ENCODE assay signal across 1 mouse cellular context in the genomic region with DNA sequence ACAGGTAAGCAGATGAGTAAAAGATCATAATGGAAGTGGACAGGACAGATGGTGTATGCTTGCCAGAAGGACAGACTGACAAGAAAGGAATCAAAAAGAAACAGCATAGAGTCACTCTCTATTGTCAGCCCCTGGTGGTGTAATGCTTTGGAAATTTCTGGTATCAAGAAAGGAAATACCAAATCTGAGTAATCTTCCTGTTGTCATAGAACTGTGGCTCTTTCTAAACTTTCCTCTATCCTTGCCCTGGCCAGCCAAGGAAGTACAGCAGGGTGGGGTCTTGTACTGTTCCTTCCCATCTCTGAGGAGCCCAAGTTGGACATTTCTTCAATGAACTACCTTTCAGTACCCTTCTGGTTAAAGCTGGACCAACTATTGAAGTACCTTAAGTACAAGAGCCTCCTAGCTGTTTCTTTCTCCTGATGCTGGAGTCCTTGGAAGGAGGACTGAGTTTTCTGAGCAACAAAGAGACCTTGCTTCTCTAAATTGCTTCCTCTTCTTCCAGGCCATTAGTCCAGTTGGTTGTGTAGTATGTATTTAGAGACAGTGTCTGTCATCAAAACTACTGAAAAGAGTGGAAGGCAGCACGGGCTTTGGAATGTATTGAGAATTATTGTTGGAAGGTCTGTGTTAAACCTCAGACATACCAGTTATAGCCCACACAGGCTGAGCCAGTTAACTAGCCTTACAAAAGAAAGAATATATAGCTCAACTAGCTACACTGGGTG.
TF ChIP-seq lines count a peak whose summit lies in the region.

No protein-coding gene starts in this region.

TF ChIP-seq in CH12.LX, 34 proteins besides CTCF, POLR2A, EP300 and RAD21 (continued from another document):
- TF ChIP-seq ZKSCAN1 (IDR thresholded peaks at IDR 0.05; ENCODE audit: borderline replicate concordance, low read depth, low read length) (no peak), ELF1 (IDR thresholded peaks at IDR 0.05; ENCODE audit: low read depth, low read length) (no peak), MXI1 (IDR thresholded peaks at IDR 0.05; ENCODE audit: low read depth, low read length) (no peak), SIN3A (IDR thresholded peaks at IDR 0.05; ENCODE audit: low read length) (no peak; the same call in 1 of the 2 replicates), CHD1 (IDR thresholded peaks at IDR 0.05; ENCODE audit: low read depth, low read length) (no peak; the same call in 1 of the 2 replicates), ETS1 (conservative IDR thresholded peaks at IDR 0.05; ENCODE audit: low read depth, low read length) (no peak)
